Mouse (Mus musculus): Measurements from ENCODE around the gene Fancl.

GRCm38 (mm10) chr11:26381499-26381898, 4.4 kb upstream of the Fancl start:
- TF ChIP-seq CTCF (IDR thresholded peaks at IDR 0.05; ENCODE audit: control insufficient read depth, insufficient read depth, insufficient read length) (no peak), USF1 (IDR thresholded peaks at IDR 0.05; ENCODE audit: low read depth) (no peak), CEBPB (IDR thresholded peaks at IDR 0.05; ENCODE audit: low read depth) (no peak), MYOG (IDR thresholded peaks at IDR 0.05; ENCODE audit: control insufficient read depth, extremely low read depth, insufficient read length) (no peak), MYOD1 (IDR thresholded peaks at IDR 0.05; ENCODE audit: control insufficient read depth, insufficient read length, low read depth) (no peak), MAX (IDR thresholded peaks at IDR 0.05) (no peak), FOSL1 (IDR thresholded peaks at IDR 0.05; ENCODE audit: insufficient read depth, low read length, poor library complexity, severe bottlenecking) (no peak)

All from C2C12 (cell line).